Mouse (Mus musculus) CH12.LX (cell line): ENCODE results near the gene Bmpr1a. TPM values are rescaled to one million over a fixed set of nuclear protein-coding genes. Genes with fewer than 3 reads are reported as not detected.

Experiments
- DNase-seq: peaks from one replicate; pipeline ENCODE4 v3.0.0-alpha.2; 2013; ENCODE audit errors: extremely low read depth
- H3K27ac ChIP-seq: 2 replicates; pipeline ENCODE4 v1.5.1; 2012; ENCODE audit warnings: low read depth, mild to moderate bottlenecking, control low read depth, moderate library complexity; ENCODE audit not compliant: insufficient read depth
- H3K27me3 ChIP-seq: replicated peaks from 2 replicates; pipeline ENCODE3; 2012; ENCODE audit warnings: inconsistent platforms
- H3K36me3 ChIP-seq, 2 experiments: replicated peaks in 1 of 2; 2 replicates each; pipeline versions ENCODE3 to v1.6.1; 2012; ENCODE audit warnings: inconsistent platforms in 1 of 2, low read length in 1 of 2, mild to moderate bottlenecking in 1 of 2, mixed read lengths in 1 of 2, moderate library complexity in 1 of 2; ENCODE audit not compliant: control insufficient read depth in 1 of 2, insufficient read depth in 1 of 2
- H3K4me1 ChIP-seq, 2 experiments: 2 replicates each; pipeline ENCODE4 v1.6.1; 2012; ENCODE audit warnings: inconsistent platforms in 1 of 2, moderate library complexity in 1 of 2; ENCODE audit not compliant: insufficient read depth in 2 of 2, control insufficient read depth in 1 of 2
- H3K4me2 ChIP-seq: 2 replicates; pipeline ENCODE4 v1.6.1; 2012; ENCODE audit warnings: low read depth, mild to moderate bottlenecking, control low read depth; ENCODE audit not compliant: poor library complexity, insufficient read depth, severe bottlenecking
- H3K4me3 ChIP-seq, 3 experiments: fragments of 150-350 bp in 1 of 3; sonication (generic) in 1 of 3; replicated peaks in 1 of 3; 2 replicates each; pipeline versions ENCODE3 to v1.5.1; 2011 to 2012; ENCODE audit warnings: low read depth in 2 of 3, low read length in 2 of 3, mild to moderate bottlenecking in 2 of 3, moderate library complexity in 2 of 3, control low read depth in 1 of 3, improper control_type of control experiment in 1 of 3, inconsistent platforms in 1 of 3, mixed read lengths in 1 of 3; ENCODE audit not compliant: poor library complexity in 1 of 3
- H3K79me2 ChIP-seq: replicated peaks from 2 replicates; pipeline ENCODE4 v1.6.1; 2012; ENCODE audit warnings: mild to moderate bottlenecking, moderate library complexity; ENCODE audit not compliant: control insufficient read depth, poor library complexity, insufficient read depth, severe bottlenecking; ENCODE audit errors: extremely low read depth
- H3K9ac ChIP-seq: 2 replicates; pipeline ENCODE4 v1.6.1; 2012; ENCODE audit warnings: low read depth, mild to moderate bottlenecking, control low read depth, moderate library complexity; ENCODE audit not compliant: insufficient read depth
- H3K9me3 ChIP-seq: replicated peaks from 2 replicates; pipeline ENCODE3; 2012; ENCODE audit warnings: low read length, inconsistent platforms, mixed read lengths
- BHLHE40 ChIP-seq: IDR thresholded peaks from 2 replicates; pipeline ENCODE4 v1.6.1; 2011; ENCODE audit warnings: mild to moderate bottlenecking, low read depth, low read length, improper control_type of control experiment
- CHD1 ChIP-seq: IDR thresholded peaks from 2 replicates; pipeline ENCODE4 v1.6.1; 2012; ENCODE audit warnings: low read depth, low read length, improper control_type of control experiment, inconsistent platforms
- E2F4 ChIP-seq: IDR thresholded peaks from 2 replicates; pipeline ENCODE4 v1.6.1; 2011; ENCODE audit warnings: low read depth, low read length, improper control_type of control experiment; ENCODE audit not compliant: insufficient replicate concordance
- ELF1 ChIP-seq: IDR thresholded peaks from 2 replicates; pipeline ENCODE4 v1.6.1; 2014; ENCODE audit warnings: low read depth, mild to moderate bottlenecking, inconsistent platforms, low read length, improper control_type of control experiment
- EP300 ChIP-seq: IDR thresholded peaks from 2 replicates; pipeline ENCODE4 v1.6.1; 2011; ENCODE audit warnings: low read length, improper control_type of control experiment
- GABPA ChIP-seq: IDR thresholded peaks from 2 replicates; pipeline ENCODE4 v1.6.1; 2012; ENCODE audit warnings: low read depth, low read length, improper control_type of control experiment, inconsistent platforms; ENCODE audit not compliant: insufficient replicate concordance
- HCFC1 ChIP-seq: IDR thresholded peaks from 2 replicates; pipeline ENCODE4 v1.6.1; 2012; ENCODE audit warnings: low read depth, mild to moderate bottlenecking, inconsistent platforms, low read length, improper control_type of control experiment
- IRF4 ChIP-seq: IDR thresholded peaks from 2 replicates; pipeline ENCODE4 v1.6.1; 2014; ENCODE audit warnings: low read depth, mild to moderate bottlenecking, inconsistent platforms, low read length, improper control_type of control experiment
- JUN ChIP-seq: IDR thresholded peaks from 2 replicates; pipeline ENCODE4 v1.6.1; 2011; ENCODE audit warnings: low read depth, mild to moderate bottlenecking, low read length, improper control_type of control experiment, moderate library complexity; ENCODE audit not compliant: insufficient read depth
- JUND ChIP-seq: conservative IDR thresholded peaks from 2 replicates; pipeline ENCODE4 v1.6.1; 2011; ENCODE audit warnings: low read depth, low read length, improper control_type of control experiment
- MAX ChIP-seq: IDR thresholded peaks from 2 replicates; pipeline ENCODE4 v1.6.1; 2011; ENCODE audit warnings: low read length, improper control_type of control experiment
- MAZ ChIP-seq: IDR thresholded peaks from 2 replicates; pipeline ENCODE4 v1.6.1; 2012; ENCODE audit warnings: low read depth, mild to moderate bottlenecking, inconsistent platforms, low read length, improper control_type of control experiment, moderate library complexity
- MEF2A ChIP-seq: IDR thresholded peaks from 2 replicates; pipeline ENCODE4 v1.6.1; 2014; ENCODE audit warnings: low read depth, mild to moderate bottlenecking, inconsistent platforms, low read length, improper control_type of control experiment, borderline replicate concordance
- MXI1 ChIP-seq: IDR thresholded peaks from 2 replicates; pipeline ENCODE4 v1.6.1; 2011; ENCODE audit warnings: mild to moderate bottlenecking, low read depth, low read length, improper control_type of control experiment
- MYC ChIP-seq: IDR thresholded peaks from 2 replicates; pipeline ENCODE4 v1.6.1; 2011; ENCODE audit warnings: low read depth, mild to moderate bottlenecking, improper control_type of control experiment, low read length
- PAX5 ChIP-seq: IDR thresholded peaks from 2 replicates; pipeline ENCODE4 v1.6.1; 2012; ENCODE audit warnings: low read length, inconsistent platforms, mixed read lengths
- POLR2A ChIP-seq: IDR thresholded peaks from 2 replicates; pipeline ENCODE4 v1.6.1; 2011; ENCODE audit warnings: low read depth, mild to moderate bottlenecking, improper control_type of control experiment, low read length
- RAD21 ChIP-seq: IDR thresholded peaks from 2 replicates; pipeline ENCODE4 v1.6.1; 2011; ENCODE audit warnings: low read depth, mild to moderate bottlenecking, low read length, improper control_type of control experiment, moderate library complexity
- RCOR1 ChIP-seq: conservative IDR thresholded peaks from 2 replicates; pipeline ENCODE4 v1.6.1; 2012; ENCODE audit warnings: low read depth, mild to moderate bottlenecking, inconsistent platforms, low read length, improper control_type of control experiment
- SIN3A ChIP-seq: IDR thresholded peaks from 2 replicates; pipeline ENCODE4 v1.6.1; 2012; ENCODE audit warnings: low read length, improper control_type of control experiment, inconsistent platforms
- SMC3 ChIP-seq: IDR thresholded peaks from 2 replicates; pipeline ENCODE4 v1.6.1; 2011; ENCODE audit warnings: low read depth, low read length, improper control_type of control experiment
- TCF12 ChIP-seq: IDR thresholded peaks from 2 replicates; pipeline ENCODE4 v1.6.1; 2014; ENCODE audit warnings: low read depth, mild to moderate bottlenecking, inconsistent platforms, low read length, improper control_type of control experiment
- USF1 ChIP-seq: IDR thresholded peaks from 2 replicates; pipeline ENCODE4 v1.6.1; 2014; ENCODE audit warnings: low read depth, mild to moderate bottlenecking, inconsistent platforms, low read length, improper control_type of control experiment
- USF2 ChIP-seq: conservative IDR thresholded peaks from 2 replicates; pipeline ENCODE4 v1.6.1; 2011; ENCODE audit warnings: low read depth, low read length, improper control_type of control experiment
- ZC3H11A ChIP-seq: IDR thresholded peaks from 2 replicates; pipeline ENCODE4 v1.6.1; 2012; ENCODE audit warnings: low read depth, mild to moderate bottlenecking, inconsistent platforms, low read length, improper control_type of control experiment
- ZNF384 ChIP-seq: IDR thresholded peaks from 2 replicates; pipeline ENCODE4 v1.6.1; 2012; ENCODE audit warnings: low read depth, low read length, improper control_type of control experiment, inconsistent platforms
- dilution Hi-C: fragments of 300-500 bp; cut with MboI; formaldehyde crosslinking; loops from 2 replicates; pipeline ENCODE4 v1.14.3; 2020; ENCODE audit warnings: low sequenced_read_pairs; ENCODE audit not compliant: extremely low pct_unique_long_range_greater_than_20kb, extremely low pct_ligation_motif_present
- in situ Hi-C: fragments of 300-500 bp; cut with MboI; formaldehyde crosslinking; loops from 3 replicates; pipeline ENCODE4 v1.14.3; 2019; ENCODE audit warnings: low sequenced_read_pairs, low pct_ligation_motif_present, low pct_unique_long_range_greater_than_20kb, mixed read lengths
- polyA plus RNA-seq: library from polyadenylated mRNA; unstranded; fragments of >175 nt; gene quantifications from 2 replicates; pipeline ENCODE4 v1.2.1, GENCODE M21; 2012; ENCODE audit warnings: low read depth; ENCODE audit not compliant: insufficient read length
- total RNA-seq, 2 experiments: library from RNA; depleted of rRNA; stranded (reverse); fragments of 300-350 nt in 1 of 2; fragments of >200 nt in 1 of 2; gene quantifications; 2 replicates each; pipeline ENCODE4 v1.2.3; 2012 to 2014

Gene Bmpr1a
- total and polyA plus RNA-seq, 3 experiments, result 26.2 to 46.7 (median 30.1) TPM

DNA sequence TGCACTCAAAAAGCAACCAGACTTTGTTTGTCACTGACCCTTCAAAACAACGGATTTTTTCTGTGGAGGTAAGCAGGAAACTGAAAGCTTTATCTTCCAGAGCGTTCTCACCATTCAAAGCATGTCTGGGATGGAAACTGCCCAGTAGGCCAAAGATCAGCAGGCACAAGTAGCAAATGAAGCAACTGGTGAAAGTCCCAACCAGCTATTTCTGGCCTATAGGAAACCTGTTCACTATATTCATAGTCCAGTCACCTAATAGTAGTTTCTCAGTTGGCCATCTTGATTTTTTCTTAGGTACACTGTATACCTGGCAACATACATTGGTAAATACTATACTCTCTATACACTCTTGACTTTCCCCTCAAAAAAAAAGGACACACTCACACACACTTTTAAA lies 13.2 kb downstream of the Bmpr1a start:
- H3K9ac ChIP-seq, result peak overlapping the region; percentile 44; the same call in 1 of the 2 replicates
- in situ Hi-C loops (loop anchor here (10.0 kb wide), 1 partner anchor 45 kb away; no protein-coding TSS in a partner anchor), dilution Hi-C loops (no loop called here)
- peaks cover 13 to 92% of the 10 kb centered on the region in 2 experiments for H3K4me1 ChIP-seq
- H3K4me3 ChIP-seq, result no peak overlapping the region
- H3K27ac ChIP-seq, result no peak overlapping the region
- peaks cover 0 to 6% of the 10 kb centered on the region in 2 experiments for H3K36me3 ChIP-seq
- no peak for TF ChIP-seq CHD1
- TF ChIP-seq HCFC1, result no peak
- no peak for TF ChIP-seq MXI1
- TF ChIP-seq RCOR1, result no peak
- peak; percentile 88 for TF ChIP-seq MEF2A
- TF ChIP-seq TCF12, result no peak
- TF ChIP-seq ZC3H11A, result no peak
- no peak for TF ChIP-seq E2F4
- no peak for TF ChIP-seq GABPA
- no peak for TF ChIP-seq POLR2A
- no peak for TF ChIP-seq MYC
- no peak for TF ChIP-seq SMC3
- TF ChIP-seq USF2, result no peak
- TF ChIP-seq PAX5, result no peak
- TF ChIP-seq BHLHE40, result no peak
- no peak for TF ChIP-seq JUND
- TF ChIP-seq USF1, result no peak
- no peak for TF ChIP-seq JUN
- TF ChIP-seq IRF4, result peak; percentile 27; the same call in 1 of the 2 replicates
- no peak for TF ChIP-seq RAD21
- TF ChIP-seq MAZ, result no peak
- TF ChIP-seq ZNF384, result no peak
- TF ChIP-seq MAX, result no peak
- no peak for TF ChIP-seq SIN3A
- TF ChIP-seq EP300, result peak; percentile 33; the same call in 1 of the 2 replicates
- TF ChIP-seq ELF1, result no peak
- peak overlapping the region; percentile 75 for H3K4me2 ChIP-seq
- H3K79me2 ChIP-seq, result peaks cover 76% of the 10 kb centered on the region
- H3K9me3 ChIP-seq, result no peaks in the 10 kb centered on the region
- H3K27me3 ChIP-seq, result no peaks in the 10 kb centered on the region
- no peak for DNase-seq
